Mouse (Mus musculus): Measurements from ENCODE around the gene Macrod2. TPM values are rescaled to one million over a fixed set of nuclear protein-coding genes. Genes with fewer than 3 reads are reported as not detected.

Gene Macrod2
- polyA plus RNA-seq, 1 experiment from 2014 or later = 42.1 TPM

GRCm38 (mm10) chr2:141441896-141442295 is 1046.8 kb downstream of the Macrod2 start:
- H3K4me3 ChIP-seq (ENCODE audit: low read depth, low read length) = no peak overlapping the region
- H3K4me1 ChIP-seq (ENCODE audit: control insufficient read depth, insufficient read depth, low read length) = no peaks in the 10 kb centered on the region
- H3K4me2 ChIP-seq (ENCODE audit: low read depth, severe bottlenecking) = no peak overlapping the region
- no peak overlapping the region for H3K27ac ChIP-seq (replicated peaks; ENCODE audit: low read depth, low read length)
- DNase-seq (ENCODE audit: low spot score) (no peak), ATAC-seq (ENCODE audit: insufficient number of reproducible peaks, low FRiP score, low TSS enrichment, low read depth) (no peak)
- no peaks in the 10 kb centered on the region for H3K27me3 ChIP-seq (ENCODE audit: control insufficient read depth, insufficient read depth, low read length)
- H3K9ac ChIP-seq (ENCODE audit: low read length) = no peak overlapping the region
- no peaks in the 10 kb centered on the region for H3K9me3 ChIP-seq (ENCODE audit: control insufficient read depth, low read length)
- WGBS = 41% methylated on average over 2 of the region's 2 CpGs
- H3K36me3 ChIP-seq (ENCODE audit: control insufficient read depth, insufficient read depth, low read length) = no peaks in the 10 kb centered on the region

- no peak for DNase-seq (ENCODE audit: low spot score)
- Histone ChIP-seq H3K36me3 (ENCODE audit: control insufficient read depth, insufficient read depth, low read length) (no peaks in the 10 kb centered on the region), H3K27ac (replicated peaks; ENCODE audit: low read depth, low read length) (no peak overlapping the region), H3K27me3 (ENCODE audit: control insufficient read depth, insufficient read depth, low read length) (no peaks in the 10 kb centered on the region), H3K9me3 (ENCODE audit: control insufficient read depth, low read length) (no peaks in the 10 kb centered on the region), H3K4me1 (ENCODE audit: control insufficient read depth, insufficient read depth, low read length) (no peaks in the 10 kb centered on the region), H3K9ac (ENCODE audit: low read length) (no peak overlapping the region), H3K4me2 (ENCODE audit: low read depth, severe bottlenecking) (no peak overlapping the region), H3K4me3 (ENCODE audit: low read depth, low read length) (no peak overlapping the region)
- no peak for ATAC-seq (ENCODE audit: insufficient number of reproducible peaks, low FRiP score, low TSS enrichment, low read depth)
- WGBS = 83% methylated on average over 2 of the region's 2 CpGs
These were observed 1054.1 kb downstream of the Macrod2 start for GRCm38 (mm10) chr2:141449078-141449680.

- H3K9ac ChIP-seq (ENCODE audit: low read length) = no peak overlapping the region
- no peak for DNase-seq (ENCODE audit: low spot score)
- 91% methylated on average over 1 of the region's 1 CpGs for WGBS
- no peaks in the 10 kb centered on the region for H3K27me3 ChIP-seq (ENCODE audit: control insufficient read depth, insufficient read depth, low read length)
- no peak for ATAC-seq (ENCODE audit: insufficient number of reproducible peaks, low FRiP score, low TSS enrichment, low read depth)
- no peak overlapping the region for H3K4me3 ChIP-seq (ENCODE audit: low read depth, low read length)
- H3K4me2 ChIP-seq (ENCODE audit: low read depth, severe bottlenecking) = no peak overlapping the region
- H3K36me3 ChIP-seq (ENCODE audit: control insufficient read depth, insufficient read depth, low read length) = no peaks in the 10 kb centered on the region
- H3K4me1 ChIP-seq (ENCODE audit: control insufficient read depth, insufficient read depth, low read length) = no peaks in the 10 kb centered on the region
- H3K9me3 ChIP-seq (ENCODE audit: control insufficient read depth, low read length) = no peaks in the 10 kb centered on the region
- no peak overlapping the region for H3K27ac ChIP-seq (replicated peaks; ENCODE audit: low read depth, low read length)
These were observed 1068.8 kb downstream of the Macrod2 start for GRCm38 (mm10) chr2:141463946-141464345.

GRCm38 (mm10) chr2:141472791-141473190 is 1077.7 kb downstream of the Macrod2 start:
- WGBS = 87% methylated on average over 1 of the region's 1 CpGs
- H3K27ac ChIP-seq (replicated peaks; ENCODE audit: low read depth, low read length) = no peak overlapping the region
- ATAC-seq (ENCODE audit: insufficient number of reproducible peaks, low FRiP score, low TSS enrichment, low read depth) = no peak
- H3K9me3 ChIP-seq (ENCODE audit: control insufficient read depth, low read length) = no peaks in the 10 kb centered on the region
- H3K4me2 ChIP-seq (ENCODE audit: low read depth, severe bottlenecking) = no peak overlapping the region
- no peak overlapping the region for H3K4me3 ChIP-seq (ENCODE audit: low read depth, low read length)
- no peaks in the 10 kb centered on the region for H3K36me3 ChIP-seq (ENCODE audit: control insufficient read depth, insufficient read depth, low read length)
- H3K4me1 ChIP-seq (ENCODE audit: control insufficient read depth, insufficient read depth, low read length) = no peaks in the 10 kb centered on the region
- no peak overlapping the region for H3K9ac ChIP-seq (ENCODE audit: low read length)
- H3K27me3 ChIP-seq (ENCODE audit: control insufficient read depth, insufficient read depth, low read length) = no peaks in the 10 kb centered on the region
- no peak for DNase-seq (ENCODE audit: low spot score)

- Histone ChIP-seq H3K9me3 (ENCODE audit: control insufficient read depth, low read length) (no peaks in the 10 kb centered on the region), H3K4me2 (ENCODE audit: low read depth, severe bottlenecking) (no peak overlapping the region), H3K36me3 (ENCODE audit: control insufficient read depth, insufficient read depth, low read length) (no peaks in the 10 kb centered on the region), H3K4me3 (ENCODE audit: low read depth, low read length) (no peak overlapping the region), H3K4me1 (ENCODE audit: control insufficient read depth, insufficient read depth, low read length) (no peaks in the 10 kb centered on the region), H3K27ac (replicated peaks; ENCODE audit: low read depth, low read length) (no peak overlapping the region), H3K27me3 (ENCODE audit: control insufficient read depth, insufficient read depth, low read length) (no peaks in the 10 kb centered on the region), H3K9ac (ENCODE audit: low read length) (no peak overlapping the region)
- 61% methylated on average over 3 of the region's 3 CpGs for whole genome bisulfite sequencing
- DNase-seq (ENCODE audit: low spot score) = no peak
- no peak for ATAC-seq (ENCODE audit: insufficient number of reproducible peaks, low FRiP score, low TSS enrichment, low read depth)
These were observed 1082.5 kb downstream of the Macrod2 start for GRCm38 (mm10) chr2:141477585-141477984.

GRCm38 (mm10) chr2:141490518-141490917 is 1095.4 kb downstream of the Macrod2 start:
- Histone ChIP-seq H3K4me2 (ENCODE audit: low read depth, severe bottlenecking) (no peak overlapping the region), H3K27ac (replicated peaks; ENCODE audit: low read depth, low read length) (no peak overlapping the region), H3K9ac (ENCODE audit: low read length) (no peak overlapping the region), H3K27me3 (ENCODE audit: control insufficient read depth, insufficient read depth, low read length) (no peaks in the 10 kb centered on the region), H3K4me3 (ENCODE audit: low read depth, low read length) (no peak overlapping the region), H3K9me3 (ENCODE audit: control insufficient read depth, low read length) (no peaks in the 10 kb centered on the region), H3K4me1 (ENCODE audit: control insufficient read depth, insufficient read depth, low read length) (no peaks in the 10 kb centered on the region), H3K36me3 (ENCODE audit: control insufficient read depth, insufficient read depth, low read length) (no peaks in the 10 kb centered on the region)
- DNase-seq (ENCODE audit: low spot score) (no peak), ATAC-seq (ENCODE audit: insufficient number of reproducible peaks, low FRiP score, low TSS enrichment, low read depth) (no peak)
- 52% methylated on average over 3 of the region's 3 CpGs for WGBS

- WGBS = 91% methylated on average over 3 of the region's 3 CpGs
These were observed 1110.3 kb downstream of the Macrod2 start for GRCm38 (mm10) chr2:141505451-141505850.

GRCm38 (mm10) chr2:141507929-141508897 is 1113.1 kb downstream of the Macrod2 start:
- H3K4me1 ChIP-seq (ENCODE audit: control insufficient read depth, insufficient read depth, low read length) = no peaks in the 10 kb centered on the region

More at GRCm38 (mm10) chr2:141505451-141505850, 1110.3 kb downstream of the Macrod2 start:
- ATAC-seq (ENCODE audit: insufficient number of reproducible peaks, low FRiP score, low TSS enrichment, low read depth) = no peak
- no peak overlapping the region for H3K27ac ChIP-seq (replicated peaks; ENCODE audit: low read depth, low read length)
- H3K36me3 ChIP-seq (ENCODE audit: control insufficient read depth, insufficient read depth, low read length) = no peaks in the 10 kb centered on the region
- no peak overlapping the region for H3K4me2 ChIP-seq (ENCODE audit: low read depth, severe bottlenecking)
- DNase-seq (ENCODE audit: low spot score) = no peak
- no peaks in the 10 kb centered on the region for H3K4me1 ChIP-seq (ENCODE audit: control insufficient read depth, insufficient read depth, low read length)
- no peak overlapping the region for H3K9ac ChIP-seq (ENCODE audit: low read length)
- H3K9me3 ChIP-seq (ENCODE audit: control insufficient read depth, low read length) = no peaks in the 10 kb centered on the region
- no peak overlapping the region for H3K4me3 ChIP-seq (ENCODE audit: low read depth, low read length)
- H3K27me3 ChIP-seq (ENCODE audit: control insufficient read depth, insufficient read depth, low read length) = no peaks in the 10 kb centered on the region

More at GRCm38 (mm10) chr2:141507929-141508897, 1113.1 kb downstream of the Macrod2 start:
- Histone ChIP-seq H3K27me3 (ENCODE audit: control insufficient read depth, insufficient read depth, low read length) (no peaks in the 10 kb centered on the region), H3K9ac (ENCODE audit: low read length) (no peak overlapping the region), H3K4me3 (ENCODE audit: low read depth, low read length) (no peak overlapping the region), H3K9me3 (ENCODE audit: control insufficient read depth, low read length) (no peaks in the 10 kb centered on the region), H3K27ac (replicated peaks; ENCODE audit: low read depth, low read length) (no peak overlapping the region), H3K4me2 (ENCODE audit: low read depth, severe bottlenecking) (no peak overlapping the region), H3K36me3 (ENCODE audit: control insufficient read depth, insufficient read depth, low read length) (no peaks in the 10 kb centered on the region)
- 87% methylated on average over 9 of the region's 9 CpGs for WGBS
- ATAC-seq (ENCODE audit: insufficient number of reproducible peaks, low FRiP score, low TSS enrichment, low read depth) (no peak), DNase-seq (ENCODE audit: low spot score) (no peak)
